Mouse (Mus musculus) erythroblast, embryonic 14.5 days (primary cell): ENCODE results near the gene Stac.

Source experiments
- GATA1 ChIP-seq: IDR thresholded peaks from 2 replicates; pipeline ENCODE4 v1.6.1; 2012; ENCODE audit warnings: low read length, inconsistent platforms, mixed read lengths
- TAL1 ChIP-seq: IDR thresholded peaks from 3 replicates; pipeline ENCODE4 v1.6.1; 2012; ENCODE audit warnings: low read length, inconsistent platforms, mixed read lengths

GRCm38 (mm10) chr9:111534744-111535423, 155.3 kb downstream of the Stac start:
- TF ChIP-seq TAL1 (no peak), GATA1 (no peak)
